Mouse (Mus musculus): ENCODE results near the gene Ascc2. TPM values are rescaled to one million over a fixed set of nuclear protein-coding genes. Genes with fewer than 3 reads are reported as not detected.
"Not testable (repeated sequence)": the region's sequence is repeated elsewhere in the genome, so short reads cannot be mapped to it uniquely, and the experiment has no call there.

The Ascc2 gene
- polyA plus RNA-seq, 1 experiment: 20.0 TPM

DNA sequence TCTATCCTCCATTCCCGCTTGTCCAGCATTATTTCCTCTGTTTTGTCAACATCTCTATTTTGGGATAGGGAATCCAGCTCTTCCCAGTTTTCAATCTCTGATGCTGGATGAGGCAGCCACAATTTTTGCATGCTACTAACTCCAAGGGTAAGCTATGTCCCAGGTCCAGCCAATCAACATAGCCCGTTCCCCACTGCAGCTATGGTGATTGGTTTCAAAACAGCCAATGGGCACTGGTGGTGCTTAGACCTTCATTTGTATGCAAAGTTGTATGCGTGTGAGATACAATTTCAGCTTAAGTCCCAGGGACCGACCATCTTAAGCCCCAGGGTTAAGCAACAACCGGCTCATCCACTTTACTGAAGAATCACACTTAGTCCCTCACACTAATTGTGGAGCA lies 14.6 kb upstream of the Ascc2 start:
- H3K4me1 ChIP-seq (ENCODE audit: control insufficient read depth, insufficient read depth, low read length): no peaks in the 10 kb centered on the region
- no peak overlapping the region for H3K27ac ChIP-seq (ENCODE audit: insufficient read depth, low read length)
- TF ChIP-seq POLR2A (IDR thresholded peaks at IDR 0.05; ENCODE audit: extremely low read depth, insufficient read depth, low read length) (no peak), CTCF (IDR thresholded peaks at IDR 0.05; ENCODE audit: extremely low read depth, insufficient read depth, low read length) (no peak)
- H3K4me3 ChIP-seq (ENCODE audit: insufficient read depth, low read length): no peak overlapping the region

DNA sequence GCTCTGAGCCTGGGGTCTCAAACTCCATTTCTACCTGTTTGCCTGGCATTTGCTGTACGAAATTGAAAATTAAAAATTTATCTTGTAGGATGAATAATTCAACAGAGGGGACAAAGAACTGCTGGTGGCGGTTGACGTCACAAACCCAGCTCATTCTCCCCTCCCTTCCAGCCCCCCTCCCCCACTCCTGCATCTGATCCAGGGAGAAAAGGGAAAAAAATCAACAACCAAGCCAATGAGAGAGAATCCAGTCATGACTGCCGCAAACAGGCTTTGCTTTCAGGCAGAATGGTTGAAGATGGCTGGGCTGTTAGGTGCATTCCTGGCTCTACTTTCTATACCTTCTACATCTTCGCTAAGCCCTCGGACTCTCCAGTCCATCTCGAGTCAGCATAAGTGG lies 11.6 kb upstream of the Ascc2 start:
- H3K4me1 ChIP-seq (ENCODE audit: control insufficient read depth, insufficient read depth, low read length): no peaks in the 10 kb centered on the region
- no peak overlapping the region for H3K27ac ChIP-seq (ENCODE audit: insufficient read depth, low read length)
- no peak overlapping the region for H3K4me3 ChIP-seq (ENCODE audit: insufficient read depth, low read length)

DNA sequence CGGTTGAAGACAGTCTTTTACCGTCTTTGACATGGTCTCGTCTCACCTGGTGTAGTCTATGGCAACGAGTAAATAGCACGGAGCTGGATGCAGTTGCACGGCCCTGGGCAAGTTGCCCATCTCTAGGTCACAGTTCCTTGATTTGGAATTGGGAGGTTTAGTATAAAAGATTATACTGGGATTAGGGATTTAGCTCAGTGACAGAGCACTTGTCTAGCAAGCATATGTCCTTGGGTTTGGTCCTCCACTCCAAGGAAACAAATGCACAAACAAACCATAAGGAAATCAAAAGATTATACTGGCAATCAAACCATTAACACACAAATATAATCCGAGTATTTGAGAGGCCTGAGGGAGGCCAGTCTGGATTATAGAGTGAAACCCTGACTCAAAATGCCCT lies 9.9 kb upstream of the Ascc2 start:
- no peak overlapping the region for H3K27ac ChIP-seq (ENCODE audit: insufficient read depth, low read length)
- no peak for TF ChIP-seq CTCF (IDR thresholded peaks at IDR 0.05; ENCODE audit: extremely low read depth, insufficient read depth, low read length)
- no peak for TF ChIP-seq POLR2A (IDR thresholded peaks at IDR 0.05; ENCODE audit: extremely low read depth, insufficient read depth, low read length)
- H3K4me3 ChIP-seq (ENCODE audit: insufficient read depth, low read length): no peak overlapping the region
- H3K4me1 ChIP-seq (ENCODE audit: control insufficient read depth, insufficient read depth, low read length): no peaks in the 10 kb centered on the region

More for the DNA sequence above, 11.6 kb upstream of the Ascc2 start:
- TF ChIP-seq POLR2A (IDR thresholded peaks at IDR 0.05; ENCODE audit: extremely low read depth, insufficient read depth, low read length) (no peak), CTCF (IDR thresholded peaks at IDR 0.05; ENCODE audit: extremely low read depth, insufficient read depth, low read length) (no peak)

DNA sequence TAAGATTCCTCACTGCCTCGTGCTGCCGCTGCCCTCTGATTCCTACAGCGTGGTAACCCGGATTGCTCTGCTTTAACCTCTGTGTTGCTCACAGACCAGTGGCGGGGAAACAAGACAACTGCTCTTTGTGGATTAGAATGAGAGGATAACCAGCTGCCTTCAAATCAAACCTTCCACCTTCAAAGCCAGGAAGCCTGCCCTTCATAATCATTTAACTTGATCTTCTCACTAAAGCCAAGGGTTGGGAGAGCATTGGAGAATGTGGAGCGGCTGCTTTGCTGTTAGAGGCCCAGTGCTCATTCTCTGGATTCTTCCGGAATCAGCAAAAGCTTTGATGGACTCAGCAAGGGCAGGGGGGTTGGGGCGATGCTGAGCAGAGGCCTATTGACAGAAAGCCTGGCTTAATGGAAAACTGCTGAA lies 7.7 kb upstream of the Ascc2 start:
- H3K27ac ChIP-seq (ENCODE audit: insufficient read depth, low read length): no peak overlapping the region
- H3K4me3 ChIP-seq (ENCODE audit: insufficient read depth, low read length): no peak overlapping the region
- H3K4me1 ChIP-seq (ENCODE audit: control insufficient read depth, insufficient read depth, low read length): no peaks in the 10 kb centered on the region
- TF ChIP-seq CTCF (IDR thresholded peaks at IDR 0.05; ENCODE audit: extremely low read depth, insufficient read depth, low read length): no peak
- no peak for TF ChIP-seq POLR2A (IDR thresholded peaks at IDR 0.05; ENCODE audit: extremely low read depth, insufficient read depth, low read length)

DNA sequence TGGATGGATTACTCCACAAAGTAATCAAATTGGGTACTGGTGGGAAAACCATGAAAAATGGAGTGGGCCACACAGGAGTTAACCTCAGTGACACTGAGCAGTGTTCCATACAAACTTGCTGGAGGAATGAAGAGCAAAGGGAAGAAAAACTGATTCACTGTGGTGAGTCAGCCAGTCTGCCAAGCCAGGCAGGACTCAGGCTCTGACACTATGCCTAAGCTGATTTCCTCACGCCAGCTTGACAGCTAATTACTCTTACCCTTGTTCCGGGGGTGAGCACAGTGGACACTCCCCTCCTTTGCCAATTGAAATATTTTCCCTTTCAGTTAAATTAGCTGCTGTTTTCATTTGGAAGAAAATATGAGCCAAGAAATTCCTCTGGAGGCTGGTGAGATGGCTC lies 4.1 kb upstream of the Ascc2 start:
- no peak overlapping the region for H3K4me3 ChIP-seq (ENCODE audit: insufficient read depth, low read length)
- TF ChIP-seq CTCF (IDR thresholded peaks at IDR 0.05; ENCODE audit: extremely low read depth, insufficient read depth, low read length) (no peak), POLR2A (IDR thresholded peaks at IDR 0.05; ENCODE audit: extremely low read depth, insufficient read depth, low read length) (no peak)
- no peak overlapping the region for H3K27ac ChIP-seq (ENCODE audit: insufficient read depth, low read length)
- H3K4me1 ChIP-seq (ENCODE audit: control insufficient read depth, insufficient read depth, low read length): peaks cover 2% of the 10 kb centered on the region; the same call in 1 of the 2 replicates

DNA sequence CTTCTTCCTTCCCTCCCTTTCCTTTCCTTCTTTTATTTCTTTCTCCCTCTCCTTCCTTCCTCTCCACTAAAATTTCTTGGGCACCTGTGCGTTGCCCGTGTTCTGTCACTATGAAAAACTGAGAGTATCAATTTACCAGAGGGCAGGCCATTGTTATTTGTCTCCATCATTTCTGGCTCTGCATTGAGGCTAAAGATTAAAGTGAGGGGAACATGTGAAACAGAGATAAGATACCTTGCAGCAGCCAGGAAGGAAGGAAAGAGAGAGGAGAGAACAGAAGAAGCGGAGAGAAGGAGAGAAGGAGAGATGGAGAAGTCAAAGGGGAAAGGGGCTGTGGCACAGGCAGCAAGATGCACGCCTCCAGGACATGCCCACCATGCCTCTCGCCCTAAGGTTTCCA lies 3.2 kb upstream of the Ascc2 start:
- no peak for TF ChIP-seq POLR2A (IDR thresholded peaks at IDR 0.05; ENCODE audit: extremely low read depth, insufficient read depth, low read length)
- no peak for TF ChIP-seq CTCF (IDR thresholded peaks at IDR 0.05; ENCODE audit: extremely low read depth, insufficient read depth, low read length)
- no peak overlapping the region for H3K4me3 ChIP-seq (ENCODE audit: insufficient read depth, low read length)

DNA sequence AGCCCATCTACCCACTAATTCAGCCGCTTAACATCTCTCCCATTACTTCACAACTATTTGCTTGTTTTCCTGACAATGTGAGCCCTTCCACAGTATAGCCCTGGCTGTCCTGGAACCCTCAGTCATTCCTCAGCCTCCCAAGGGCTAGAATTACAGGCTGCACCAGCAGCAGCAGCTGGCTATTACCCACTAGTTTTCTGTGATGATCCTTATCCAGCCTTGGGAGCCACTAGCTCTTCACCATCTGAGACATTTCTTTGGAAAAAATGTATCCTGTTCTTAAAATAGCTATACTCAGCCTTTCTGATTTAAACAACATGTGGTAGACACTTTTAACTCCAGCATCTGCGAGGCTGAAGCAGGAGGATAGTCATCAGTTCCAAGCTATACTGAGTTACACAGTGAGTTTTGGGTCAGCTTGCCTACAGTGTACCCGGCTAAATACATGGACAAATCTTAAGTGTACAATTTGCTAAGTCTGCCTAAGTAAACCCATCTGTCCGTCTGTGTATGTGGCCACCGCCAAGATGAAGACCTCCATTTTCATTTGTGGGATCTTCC lies 685 bp upstream of the Ascc2 start:
- Histone ChIP-seq H3K4me1 (ENCODE audit: control insufficient read depth, insufficient read depth, low read length) (peaks cover 3% of the 10 kb centered on the region), H3K4me3 (ENCODE audit: insufficient read depth, low read length) (peak overlapping the region; percentile 76; the same call in 1 of the 2 replicates), H3K27ac (ENCODE audit: insufficient read depth, low read length) (no peak overlapping the region)
- no peak for TF ChIP-seq POLR2A (IDR thresholded peaks at IDR 0.05; ENCODE audit: extremely low read depth, insufficient read depth, low read length)
- TF ChIP-seq CTCF (IDR thresholded peaks at IDR 0.05; ENCODE audit: extremely low read depth, insufficient read depth, low read length): no peak

More for the DNA sequence above, 3.2 kb upstream of the Ascc2 start:
- peaks cover 3% of the 10 kb centered on the region for H3K4me1 ChIP-seq (ENCODE audit: control insufficient read depth, insufficient read depth, low read length)
- no peak overlapping the region for H3K27ac ChIP-seq (ENCODE audit: insufficient read depth, low read length)

DNA sequence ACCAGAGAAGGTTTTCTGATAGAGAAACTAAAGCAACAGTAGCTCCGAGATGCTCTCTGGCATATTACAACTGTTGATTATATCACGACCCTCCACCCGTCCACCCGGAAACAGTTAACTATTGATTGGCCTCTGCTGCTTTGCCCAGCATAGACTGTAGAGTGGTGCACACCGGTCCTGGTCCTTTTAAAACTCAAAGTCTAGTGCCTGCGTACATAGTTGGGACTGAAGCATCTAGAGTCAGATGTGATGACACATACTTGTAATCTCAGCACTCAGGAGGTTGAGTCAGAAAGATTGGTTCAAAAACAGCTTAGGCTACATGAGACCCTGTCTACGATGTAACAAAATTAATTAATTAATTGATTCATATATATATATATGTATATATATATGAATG lies 714 bp downstream of the Ascc2 start:
- TF ChIP-seq POLR2A (IDR thresholded peaks at IDR 0.05; ENCODE audit: extremely low read depth, insufficient read depth, low read length): no peak
- TF ChIP-seq CTCF (IDR thresholded peaks at IDR 0.05; ENCODE audit: extremely low read depth, insufficient read depth, low read length): no peak
- H3K4me3 ChIP-seq (ENCODE audit: insufficient read depth, low read length): peak overlapping the region; percentile 76
- peaks cover 3% of the 10 kb centered on the region for H3K4me1 ChIP-seq (ENCODE audit: control insufficient read depth, insufficient read depth, low read length)
- H3K27ac ChIP-seq (ENCODE audit: insufficient read depth, low read length): no peak overlapping the region

DNA sequence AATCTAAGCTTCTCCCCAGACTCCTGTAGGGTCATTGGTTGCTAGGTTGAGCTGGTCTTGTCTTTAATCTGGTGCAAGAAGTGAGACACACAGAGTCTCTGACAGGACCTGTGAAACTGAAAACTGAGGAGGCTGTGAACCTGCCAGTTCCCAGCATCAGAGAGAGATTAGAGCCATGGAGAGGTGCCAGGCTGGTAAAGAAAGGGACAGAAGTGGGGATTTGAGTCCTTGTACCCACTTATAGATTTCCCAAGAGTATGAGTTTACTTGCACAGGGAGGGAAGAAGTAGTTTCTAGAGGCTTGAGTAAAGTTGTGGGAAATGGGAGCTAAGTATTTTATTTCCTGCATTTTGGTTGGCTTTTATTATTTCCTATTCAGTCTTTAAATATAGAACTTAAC lies 3.6 kb downstream of the Ascc2 start:
- no peak overlapping the region for H3K4me3 ChIP-seq (ENCODE audit: insufficient read depth, low read length)
- no peak overlapping the region for H3K27ac ChIP-seq (ENCODE audit: insufficient read depth, low read length)
- peaks cover 3% of the 10 kb centered on the region for H3K4me1 ChIP-seq (ENCODE audit: control insufficient read depth, insufficient read depth, low read length)
- TF ChIP-seq POLR2A (IDR thresholded peaks at IDR 0.05; ENCODE audit: extremely low read depth, insufficient read depth, low read length) (no peak), CTCF (IDR thresholded peaks at IDR 0.05; ENCODE audit: extremely low read depth, insufficient read depth, low read length) (no peak)

DNA sequence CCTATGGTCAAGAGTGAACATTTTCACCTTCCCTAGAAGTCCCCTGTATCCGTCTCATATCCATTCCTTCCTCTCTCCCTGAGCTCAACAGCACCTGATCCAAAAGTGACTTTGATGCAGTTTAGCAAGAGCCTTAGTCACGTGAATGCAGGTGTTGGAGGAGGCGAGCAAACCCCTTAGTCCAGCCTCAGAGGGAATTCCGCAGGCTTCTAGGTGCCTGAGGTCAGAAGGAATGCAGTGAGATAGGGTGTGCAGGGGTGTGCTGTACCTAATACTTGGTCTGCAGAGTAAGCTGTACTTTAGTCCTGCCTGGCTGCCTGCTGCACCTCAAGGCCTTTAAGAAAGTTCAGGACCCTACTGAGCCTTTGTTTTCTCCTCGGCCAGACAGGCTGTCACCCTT lies 6.2 kb downstream of the Ascc2 start:
- Histone ChIP-seq H3K4me1 (ENCODE audit: control insufficient read depth, insufficient read depth, low read length) (peaks cover 2% of the 10 kb centered on the region; the same call in 1 of the 2 replicates), H3K27ac (ENCODE audit: insufficient read depth, low read length) (no peak overlapping the region), H3K4me3 (ENCODE audit: insufficient read depth, low read length) (no peak overlapping the region)
- no peak for TF ChIP-seq POLR2A (IDR thresholded peaks at IDR 0.05; ENCODE audit: extremely low read depth, insufficient read depth, low read length)
- TF ChIP-seq CTCF (IDR thresholded peaks at IDR 0.05; ENCODE audit: extremely low read depth, insufficient read depth, low read length): no peak

DNA sequence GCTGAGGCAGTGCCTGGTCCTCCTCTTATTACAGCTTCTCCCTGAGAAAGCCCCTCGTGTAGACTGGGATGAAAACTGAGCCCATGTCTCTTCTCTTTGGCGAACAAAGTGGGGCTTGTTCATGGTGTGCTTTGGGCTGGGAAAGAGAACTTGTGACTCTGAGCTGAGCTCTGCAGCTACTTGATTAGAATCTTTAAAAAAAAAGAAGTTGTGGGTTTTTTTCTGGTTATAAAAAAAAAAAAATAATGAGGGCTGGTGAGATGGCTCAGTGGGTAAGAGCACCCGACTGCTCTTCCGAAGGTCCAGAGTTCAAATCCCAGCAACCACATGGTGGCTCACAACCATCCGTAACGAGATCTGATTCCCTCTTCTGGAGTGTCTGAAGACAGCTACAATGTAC lies 7.6 kb downstream of the Ascc2 start:
- not testable (repeated sequence) for H3K27ac ChIP-seq (ENCODE audit: insufficient read depth, low read length); H3K4me1 ChIP-seq (ENCODE audit: control insufficient read depth, insufficient read depth, low read length); H3K4me3 ChIP-seq (ENCODE audit: insufficient read depth, low read length)
